Mouse (Mus musculus) kidney, embryonic 14.5 days (tissue): ENCODE measurements around the gene Akap8l. TPM values are rescaled to one million over a fixed set of nuclear protein-coding genes. Genes with fewer than 3 reads are reported as not detected.

Experiments used
- ATAC-seq: fragments of 200-750 bp; cut with Nextera tagmentation; 2 replicates; pipeline ENCODE4 v1.8.0; 2017; ENCODE audit warnings: moderate number of reproducible peaks, mild to moderate bottlenecking, moderate TSS enrichment, moderate library complexity; ENCODE audit not compliant: low FRiP score, low TSS enrichment
- H3K27ac ChIP-seq: fragments of 300-500 bp; sonication (generic); 2 replicates; pipeline ENCODE4 v1.5.1; 2014; ENCODE audit warnings: low read depth, mild to moderate bottlenecking, low read length, moderate library complexity, mixed read lengths
- H3K27me3 ChIP-seq: fragments of 300-500 bp; sonication (generic); 2 replicates; pipeline ENCODE4 v1.6.1; 2014; ENCODE audit warnings: mild to moderate bottlenecking, low read length; ENCODE audit not compliant: control insufficient read depth, insufficient read depth
- H3K36me3 ChIP-seq: fragments of 300-500 bp; sonication (generic); 2 replicates; pipeline ENCODE4 v1.6.1; 2014; ENCODE audit warnings: low read length, mixed read lengths; ENCODE audit not compliant: control insufficient read depth, insufficient read depth
- H3K4me1 ChIP-seq: fragments of 300-500 bp; sonication (generic); 2 replicates; pipeline ENCODE4 v1.6.1; 2014; ENCODE audit warnings: low read length, mixed read lengths; ENCODE audit not compliant: control insufficient read depth, insufficient read depth
- H3K4me2 ChIP-seq: fragments of 300-500 bp; sonication (generic); replicated peaks from 2 replicates; pipeline ENCODE4 v1.6.1; 2014; ENCODE audit warnings: low read depth, mild to moderate bottlenecking, low read length
- H3K4me3 ChIP-seq: fragments of 300-500 bp; sonication (generic); 2 replicates; pipeline ENCODE4 v1.5.1; 2014; ENCODE audit warnings: mild to moderate bottlenecking, low read length
- H3K9ac ChIP-seq: fragments of 300-500 bp; sonication (generic); 2 replicates; pipeline ENCODE4 v1.6.1; 2014; ENCODE audit warnings: low read depth, mild to moderate bottlenecking, low read length, moderate library complexity
- H3K9me3 ChIP-seq: fragments of 300-500 bp; sonication (generic); 2 replicates; pipeline ENCODE4 v1.6.1; 2016; ENCODE audit warnings: low read length; ENCODE audit not compliant: control insufficient read depth
- WGBS: fragments of 180-500 bp; shearing (Covaris S2); extraction: QIAGEN DNeasy Blood & Tissue Kit; methylation state at CpG from one replicate; pipeline ENCODE4 v1.1.7; 2014; 5-methylcytosine and 5-hydroxymethylcytosine counted together
- polyA plus RNA-seq: library from polyadenylated mRNA; unstranded; fragments of >200 nt; fragmentation: Nextera tagmentation; extraction: Ambion mirVana; gene quantifications from 2 replicates; pipeline ENCODE4 v1.2.1, GENCODE M21; 2014

Gene Akap8l
- polyA plus RNA-seq, 1 experiment from 2014 or later, result 93.7 TPM

DNA sequence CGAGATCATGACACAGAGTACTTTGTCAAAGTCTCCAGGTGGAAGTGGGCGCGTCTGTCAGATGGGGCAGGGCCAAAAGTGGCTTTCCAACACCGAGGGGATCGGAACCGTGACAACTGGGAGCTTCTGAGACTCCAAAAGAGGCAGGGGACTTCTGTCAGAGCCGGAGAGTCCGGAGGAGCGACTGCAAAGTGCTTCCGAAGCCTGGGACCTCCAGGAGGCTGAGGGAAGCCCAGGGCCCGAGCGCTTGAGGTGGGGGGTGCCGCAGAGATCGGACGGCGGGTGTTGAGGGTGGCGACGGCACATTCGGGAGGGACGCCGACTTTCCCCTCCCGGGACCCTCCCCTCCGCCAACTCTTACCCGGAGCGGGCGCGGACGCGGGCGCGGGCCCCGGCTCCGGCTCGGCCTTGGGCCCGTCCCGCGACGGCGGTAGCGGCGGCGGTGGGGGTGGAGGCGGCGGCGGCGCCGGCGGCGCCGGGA is 13.5 kb upstream of the Akap8l start:
- peaks cover 39% of the 10 kb centered on the region for H3K36me3 ChIP-seq
- H3K27ac ChIP-seq, result peak overlapping the region; percentile 51; the same call in 1 of the 2 replicates
- H3K4me3 ChIP-seq, result peak overlapping the region; percentile 94
- ATAC-seq, result peak; percentile 37
- peak overlapping the region; percentile 85 for H3K4me2 ChIP-seq
- WGBS, result under 1% methylated on average over 31 of the region's 50 CpGs
- H3K9ac ChIP-seq, result peak overlapping the region; percentile 96
- peaks cover 14% of the 10 kb centered on the region for H3K4me1 ChIP-seq
- no peaks in the 10 kb centered on the region for H3K27me3 ChIP-seq
- no peaks in the 10 kb centered on the region for H3K9me3 ChIP-seq

GRCm38 (mm10) chr17:32362686-32363085 is 12.3 kb upstream of the Akap8l start:
- WGBS, result 83% methylated on average over 4 of the region's 4 CpGs
- no peak for ATAC-seq
- Histone ChIP-seq H3K4me3 (peak overlapping the region; percentile 94; the same call in 1 of the 2 replicates), H3K4me2 (peak overlapping the region; percentile 85), H3K9me3 (no peaks in the 10 kb centered on the region), H3K4me1 (peaks cover 14% of the 10 kb centered on the region), H3K36me3 (peaks cover 50% of the 10 kb centered on the region), H3K27me3 (no peaks in the 10 kb centered on the region), H3K27ac (no peak overlapping the region), H3K9ac (peak overlapping the region; percentile 96; the same call in 1 of the 2 replicates)

DNA sequence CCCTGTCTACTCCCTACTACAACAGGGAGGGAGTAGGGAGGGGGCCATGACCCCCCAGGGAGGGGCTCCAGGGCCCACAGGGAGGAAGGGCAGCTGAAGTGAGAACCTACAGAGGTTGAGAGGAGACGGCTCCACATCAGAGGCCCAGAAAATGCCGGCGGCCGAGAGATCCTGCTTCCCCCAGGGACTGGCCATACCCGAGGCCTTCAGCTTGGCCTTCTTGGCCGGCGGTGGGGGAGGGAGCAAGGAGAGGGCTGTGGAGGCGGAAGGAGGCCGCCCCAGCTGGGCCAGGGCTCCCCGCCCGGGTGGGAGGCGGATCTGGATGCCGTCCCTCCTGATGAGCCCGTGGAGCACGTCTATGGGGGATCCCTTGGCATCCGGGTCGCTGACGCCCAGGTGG is 9.5 kb upstream of the Akap8l start:
- Histone ChIP-seq H3K9ac (no peak overlapping the region), H3K36me3 (peaks cover 75% of the 10 kb centered on the region), H3K27me3 (no peaks in the 10 kb centered on the region), H3K4me1 (peaks cover 14% of the 10 kb centered on the region), H3K4me2 (no peak overlapping the region), H3K9me3 (no peaks in the 10 kb centered on the region), H3K27ac (no peak overlapping the region), H3K4me3 (no peak overlapping the region)
- 90% methylated on average over 18 of the region's 18 CpGs for WGBS
- ATAC-seq, result no peak

DNA sequence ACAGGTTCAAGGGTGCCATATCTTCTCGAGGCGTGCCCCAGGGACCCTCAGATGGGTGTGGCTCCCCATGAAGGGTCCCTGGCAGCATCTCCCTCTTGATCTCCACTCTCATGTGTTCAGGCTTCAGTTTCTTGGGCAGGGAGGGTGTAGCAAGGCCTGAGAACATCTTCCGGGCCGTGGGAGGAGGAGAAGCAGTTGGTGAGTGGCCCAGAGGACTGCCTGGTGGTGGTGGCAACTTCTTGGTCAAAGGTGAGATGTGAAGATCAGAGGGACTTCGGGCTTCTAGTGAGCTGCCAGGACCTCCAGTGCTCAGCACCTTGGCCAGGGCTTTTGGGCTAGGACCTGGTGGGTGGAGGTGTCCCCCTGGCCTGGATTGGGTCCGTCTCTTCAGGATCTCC is 8.5 kb upstream of the Akap8l start:
- H3K27me3 ChIP-seq, result no peaks in the 10 kb centered on the region
- WGBS, result 95% methylated on average over 6 of the region's 6 CpGs
- H3K4me1 ChIP-seq, result peaks cover 14% of the 10 kb centered on the region
- H3K9ac ChIP-seq, result no peak overlapping the region
- H3K36me3 ChIP-seq, result peaks cover 85% of the 10 kb centered on the region
- no peak overlapping the region for H3K4me3 ChIP-seq
- no peaks in the 10 kb centered on the region for H3K9me3 ChIP-seq
- H3K27ac ChIP-seq, result no peak overlapping the region
- H3K4me2 ChIP-seq, result no peak overlapping the region
- no peak for ATAC-seq

GRCm38 (mm10) chr17:32358192-32358942 is 8.0 kb upstream of the Akap8l start:
- Histone ChIP-seq H3K27ac (no peak overlapping the region), H3K4me3 (no peak overlapping the region), H3K36me3 (peaks cover 91% of the 10 kb centered on the region), H3K27me3 (no peaks in the 10 kb centered on the region), H3K9ac (no peak overlapping the region), H3K9me3 (no peaks in the 10 kb centered on the region), H3K4me2 (no peak overlapping the region), H3K4me1 (peaks cover 11% of the 10 kb centered on the region)
- WGBS, result 92% methylated on average over 7 of the region's 7 CpGs
- no peak for ATAC-seq

GRCm38 (mm10) chr17:32356766-32357760 is 6.7 kb upstream of the Akap8l start:
- Histone ChIP-seq H3K27me3 (no peaks in the 10 kb centered on the region), H3K36me3 (peaks cover 90% of the 10 kb centered on the region), H3K27ac (no peak overlapping the region), H3K4me1 (no peaks in the 10 kb centered on the region), H3K4me2 (no peak overlapping the region), H3K9me3 (no peaks in the 10 kb centered on the region), H3K4me3 (no peak overlapping the region), H3K9ac (no peak overlapping the region)
- no peak for ATAC-seq
- WGBS, result 91% methylated on average over 24 of the region's 24 CpGs

DNA sequence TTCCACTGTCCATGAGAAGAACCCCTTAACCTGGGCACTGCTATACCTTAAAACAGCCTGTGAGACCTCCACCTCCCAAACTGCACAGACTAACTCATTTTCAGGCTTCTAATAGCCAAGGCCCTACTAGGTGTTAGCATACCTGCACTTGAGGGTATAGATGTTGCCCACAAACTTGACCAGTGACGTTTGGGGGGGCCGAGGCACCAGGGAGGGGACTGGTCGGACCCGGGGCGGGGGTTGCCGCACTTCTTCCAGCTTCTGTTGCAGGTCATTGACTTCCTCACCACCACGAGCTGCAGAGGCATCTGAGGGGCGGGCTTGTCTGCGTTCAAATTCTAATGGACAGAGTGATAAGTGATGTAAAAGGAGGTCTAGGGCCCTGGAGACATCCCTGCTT is 5.9 kb upstream of the Akap8l start:
- WGBS, result 88% methylated on average over 9 of the region's 9 CpGs
- ATAC-seq, result no peak

GRCm38 (mm10) chr17:32355031-32355430 is 4.6 kb upstream of the Akap8l start:
- Histone ChIP-seq H3K27me3 (no peaks in the 10 kb centered on the region), H3K4me1 (no peaks in the 10 kb centered on the region), H3K9ac (no peak overlapping the region), H3K9me3 (no peaks in the 10 kb centered on the region), H3K4me2 (no peak overlapping the region), H3K4me3 (no peak overlapping the region), H3K36me3 (peaks cover 71% of the 10 kb centered on the region), H3K27ac (no peak overlapping the region)
- WGBS, result 91% methylated on average over 6 of the region's 6 CpGs
- no peak for ATAC-seq

More for the DNA sequence above, 5.9 kb upstream of the Akap8l start:
- Histone ChIP-seq H3K36me3 (peaks cover 82% of the 10 kb centered on the region), H3K4me2 (no peak overlapping the region), H3K9me3 (no peaks in the 10 kb centered on the region), H3K27me3 (no peaks in the 10 kb centered on the region), H3K9ac (no peak overlapping the region), H3K4me3 (no peak overlapping the region), H3K4me1 (no peaks in the 10 kb centered on the region), H3K27ac (no peak overlapping the region)
